Mouse (Mus musculus) myocyte (in vitro differentiated cells): Measurements from ENCODE around the gene Ppp2r5d.

Experiments
- CEBPB ChIP-seq: IDR thresholded peaks from 2 replicates; pipeline ENCODE4 v1.6.1; 2011; ENCODE audit warnings: mild to moderate bottlenecking, moderate library complexity; ENCODE audit not compliant: poor library complexity, insufficient read depth, severe bottlenecking
- E2F4 ChIP-seq: IDR thresholded peaks from one replicate; pipeline ENCODE4 v1.6.1; 2011; ENCODE audit warnings: mild to moderate bottlenecking, control low read depth, moderate library complexity; ENCODE audit not compliant: insufficient read depth
- MAX ChIP-seq: IDR thresholded peaks from one replicate; pipeline ENCODE4 v1.6.1; 2011; ENCODE audit warnings: low read depth, mild to moderate bottlenecking, control low read depth
- MYOD1 ChIP-seq, 3 experiments: IDR thresholded peaks; one replicate each; pipeline ENCODE4 v1.6.1; 2011; ENCODE audit warnings: control low read depth in 2 of 3, low read depth in 2 of 3, mild to moderate bottlenecking in 2 of 3, moderate library complexity in 1 of 3; ENCODE audit not compliant: insufficient read length in 2 of 3, control insufficient read depth in 1 of 3
- MYOG ChIP-seq, 3 experiments: IDR thresholded peaks; one replicate each; pipeline ENCODE4 v1.6.1; 2011; ENCODE audit warnings: control low read depth in 2 of 3, low read depth in 2 of 3, mild to moderate bottlenecking in 2 of 3; ENCODE audit not compliant: insufficient read length in 2 of 3, control insufficient read depth in 1 of 3, insufficient read depth in 1 of 3
- POLR2A ChIP-seq: IDR thresholded peaks from one replicate; pipeline ENCODE4 v1.6.1; 2011; ENCODE audit warnings: low read depth, mild to moderate bottlenecking, control low read depth, moderate library complexity; ENCODE audit not compliant: insufficient read length
- POLR2AphosphoS2 ChIP-seq: IDR thresholded peaks from one replicate; pipeline ENCODE4 v1.6.1; 2011; ENCODE audit warnings: low read depth, control low read depth; ENCODE audit not compliant: insufficient read length
- TCF12 ChIP-seq: IDR thresholded peaks from one replicate; pipeline ENCODE4 v1.6.1; 2011; ENCODE audit warnings: mild to moderate bottlenecking, control low read depth; ENCODE audit not compliant: poor library complexity, insufficient read depth, severe bottlenecking
- TCF3 ChIP-seq: IDR thresholded peaks from one replicate; pipeline ENCODE4 v1.6.1; 2011; ENCODE audit warnings: low read depth, control low read depth; ENCODE audit not compliant: insufficient read length
- USF1 ChIP-seq: IDR thresholded peaks from one replicate; pipeline ENCODE4 v1.6.1; 2011; ENCODE audit warnings: low read depth, mild to moderate bottlenecking, control low read depth, moderate library complexity

GRCm38 (mm10) chr17:46728496-46728895, 23.6 kb upstream of the Ppp2r5d start:
- no peak for TF ChIP-seq TCF12
- no peak for TF ChIP-seq CEBPB
- TF ChIP-seq MAX: no peak
- TF ChIP-seq USF1: no peak
- TF ChIP-seq MYOD1 (IDR thresholded peaks at IDR 0.05; ENCODE audit: control insufficient read depth in 1 of 3, insufficient read length in 2 of 3, low read depth in 2 of 3): no peak
- no peak for TF ChIP-seq MYOG (IDR thresholded peaks at IDR 0.05; ENCODE audit: control insufficient read depth in 1 of 3, insufficient read depth in 1 of 3, insufficient read length in 2 of 3, low read depth in 2 of 3)
- TF ChIP-seq POLR2A: no peak
- no peak for TF ChIP-seq POLR2AphosphoS2
- TF ChIP-seq E2F4: no peak
- TF ChIP-seq TCF3: no peak
